Mouse (Mus musculus): ENCODE results near the gene Pgm5. TPM values are rescaled to one million over a fixed set of nuclear protein-coding genes. Genes with fewer than 3 reads are reported as not detected.
A peak's percentile ranks its signal among the peaks of the same experiment; 100 is the strongest.
"Not testable (repeated sequence)": the region's sequence is repeated elsewhere in the genome, so short reads cannot be mapped to it uniquely, and the experiment has no call there.

The Pgm5 gene
- polyA plus RNA-seq, 1 experiment from 2014 or later = 1.2 TPM

- peaks cover 26% of the 10 kb centered on the region for H3K4me1 ChIP-seq
- no peak overlapping the region for H3K4me2 ChIP-seq
- H3K9ac ChIP-seq (replicated peaks) = no peak overlapping the region
- no peak overlapping the region for H3K27ac ChIP-seq (replicated peaks)
- no peaks in the 10 kb centered on the region for H3K36me3 ChIP-seq
- H3K4me3 ChIP-seq (replicated peaks) = no peak overlapping the region
- under 1% methylated on average over 20 of the region's 20 CpGs for WGBS
- peaks cover 78% of the 10 kb centered on the region for H3K27me3 ChIP-seq (replicated peaks)
- no peak for ATAC-seq (ENCODE audit: low FRiP score)
- H3K9me3 ChIP-seq (replicated peaks) = no peaks in the 10 kb centered on the region
Observed at GRCm38 (mm10) chr19:24897896-24898736, 36.5 kb upstream of the Pgm5 start.

- ATAC-seq (ENCODE audit: low FRiP score) = no peak
- no peaks in the 10 kb centered on the region for H3K9me3 ChIP-seq (replicated peaks)
- H3K36me3 ChIP-seq = no peaks in the 10 kb centered on the region
- peak overlapping the region; percentile 32 for H3K4me2 ChIP-seq
- H3K9ac ChIP-seq (replicated peaks) = no peak overlapping the region
- under 1% methylated on average over 57 of the region's 57 CpGs for WGBS
- H3K27me3 ChIP-seq (replicated peaks) = peaks cover 69% of the 10 kb centered on the region
- no peak overlapping the region for H3K27ac ChIP-seq (replicated peaks)
- no peak overlapping the region; the same call in 1 of the 2 replicates for H3K4me3 ChIP-seq (replicated peaks)
- peaks cover 26% of the 10 kb centered on the region for H3K4me1 ChIP-seq
Observed at GRCm38 (mm10) chr19:24897006-24897895, 35.6 kb upstream of the Pgm5 start.

DNA sequence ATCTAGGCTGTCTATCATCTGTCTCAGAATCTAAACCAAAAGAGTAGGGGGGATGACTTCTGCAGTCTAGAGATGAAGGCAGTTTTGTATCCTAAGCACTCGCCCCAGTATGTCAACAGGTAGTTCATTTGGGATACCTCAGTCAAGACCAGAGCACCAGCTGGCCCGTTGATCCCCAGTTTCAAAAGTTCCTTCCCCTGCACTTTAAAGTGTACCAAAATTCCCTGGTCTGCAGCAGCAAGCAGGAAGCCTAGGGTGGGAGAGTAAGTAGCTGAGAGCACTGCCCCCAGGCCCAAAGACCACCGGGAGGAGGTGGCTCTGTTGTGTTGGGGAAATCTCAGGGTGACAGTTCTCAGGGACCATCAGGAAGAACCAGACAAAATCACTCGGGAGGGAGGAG lies 34.9 kb upstream of the Pgm5 start:
- Histone ChIP-seq H3K4me3 (replicated peaks) (no peak overlapping the region), H3K4me2 (no peak overlapping the region), H3K9me3 (replicated peaks) (no peaks in the 10 kb centered on the region), H3K27me3 (replicated peaks) (peaks cover 62% of the 10 kb centered on the region), H3K27ac (replicated peaks) (no peak overlapping the region), H3K36me3 (no peaks in the 10 kb centered on the region), H3K9ac (replicated peaks) (no peak overlapping the region), H3K4me1 (peaks cover 26% of the 10 kb centered on the region)
- WGBS = 11% methylated on average over 4 of the region's 4 CpGs
- ATAC-seq (ENCODE audit: low FRiP score) = no peak

DNA sequence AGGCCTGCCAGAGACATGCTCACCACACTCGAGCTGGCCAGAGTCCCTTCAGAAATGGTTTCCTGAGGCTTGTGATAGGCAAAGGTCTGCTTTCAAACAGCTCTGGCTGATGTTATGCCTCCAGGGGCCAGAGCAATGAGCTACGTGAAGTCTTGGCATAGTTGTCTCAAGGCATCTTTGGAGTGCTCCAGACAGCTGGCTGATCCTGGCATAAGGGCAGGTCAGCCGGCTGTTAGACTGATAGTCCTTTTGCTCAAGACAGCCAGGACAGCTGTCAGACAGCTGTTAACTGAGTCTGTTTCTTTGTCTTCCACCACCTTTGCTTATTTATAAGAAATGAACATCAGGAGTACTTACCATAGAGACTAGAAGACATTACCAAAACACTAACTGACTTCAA lies 25.2 kb upstream of the Pgm5 start:
- no peak overlapping the region for H3K27ac ChIP-seq (replicated peaks)
- no peaks in the 10 kb centered on the region for H3K4me1 ChIP-seq
- H3K9ac ChIP-seq (replicated peaks) = no peak overlapping the region
- no peaks in the 10 kb centered on the region for H3K9me3 ChIP-seq (replicated peaks)
- no peaks in the 10 kb centered on the region for H3K36me3 ChIP-seq
- WGBS = 82% methylated on average over 3 of the region's 3 CpGs
- H3K4me3 ChIP-seq (replicated peaks) = no peak overlapping the region
- ATAC-seq (ENCODE audit: low FRiP score) = no peak
- H3K27me3 ChIP-seq (replicated peaks) = peaks cover 20% of the 10 kb centered on the region; the same call in 1 of the 2 replicates
- H3K4me2 ChIP-seq = no peak overlapping the region

DNA sequence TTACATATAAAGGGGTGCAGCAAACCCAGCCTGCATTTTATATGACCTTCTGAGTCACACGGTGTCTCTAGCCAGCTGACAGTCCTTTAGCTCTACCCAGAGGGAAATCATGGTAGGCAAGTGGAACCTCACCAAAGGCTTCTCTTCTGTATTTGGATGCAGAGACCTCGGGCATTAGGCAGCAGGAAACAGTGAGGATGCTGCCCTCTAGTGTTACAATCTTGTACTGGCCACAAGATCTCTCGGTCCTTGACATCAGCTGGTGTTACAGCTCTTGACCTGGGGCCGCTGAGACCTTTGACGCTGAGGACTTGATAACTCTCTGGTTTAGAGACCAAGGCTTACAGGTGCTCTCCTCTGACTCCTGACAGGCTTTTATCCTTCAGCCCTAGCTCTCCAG lies 23.8 kb upstream of the Pgm5 start:
- Histone ChIP-seq H3K4me1 (no peaks in the 10 kb centered on the region), H3K27me3 (replicated peaks) (peaks cover 20% of the 10 kb centered on the region; the same call in 1 of the 2 replicates), H3K9me3 (replicated peaks) (no peaks in the 10 kb centered on the region), H3K4me2 (no peak overlapping the region), H3K4me3 (replicated peaks) (no peak overlapping the region), H3K9ac (replicated peaks) (no peak overlapping the region), H3K27ac (replicated peaks) (no peak overlapping the region), H3K36me3 (no peaks in the 10 kb centered on the region)
- peak; percentile 69; the same call in 1 of the 2 replicates for ATAC-seq (ENCODE audit: low FRiP score)
- 9% methylated on average over 5 of the region's 5 CpGs for WGBS

DNA sequence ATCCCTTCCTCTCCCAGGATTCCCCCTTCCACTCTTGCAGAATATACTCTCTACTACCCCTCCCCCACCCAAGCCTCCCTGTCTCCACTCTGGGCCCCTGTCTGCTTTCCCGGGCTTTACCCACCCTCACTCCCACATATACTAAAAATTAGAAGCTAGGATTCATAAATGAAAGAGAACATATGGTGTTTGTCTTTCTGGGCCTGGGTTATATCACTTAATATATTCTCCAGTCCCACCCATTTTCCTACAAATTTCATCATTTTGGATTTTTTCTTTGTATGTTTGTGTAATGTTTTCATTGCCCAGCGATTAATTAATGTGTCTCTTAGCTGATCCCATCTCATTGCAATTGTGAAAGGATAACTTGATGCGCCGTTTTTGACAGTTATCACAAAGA lies 19.6 kb upstream of the Pgm5 start:
- no peak for ATAC-seq (ENCODE audit: low FRiP score)
- Histone ChIP-seq H3K4me1 (no peaks in the 10 kb centered on the region), H3K4me2 (no peak overlapping the region), H3K27me3 (replicated peaks) (peaks cover 11% of the 10 kb centered on the region; the same call in 1 of the 2 replicates), H3K36me3 (no peaks in the 10 kb centered on the region), H3K9me3 (replicated peaks) (no peaks in the 10 kb centered on the region), H3K27ac (replicated peaks) (no peak overlapping the region), H3K4me3 (replicated peaks) (no peak overlapping the region), H3K9ac (replicated peaks) (no peak overlapping the region)
- 80% methylated on average over 4 of the region's 4 CpGs for WGBS

GRCm38 (mm10) chr19:24875129-24875870 lies 13.6 kb upstream of the Pgm5 start, which contains the start of gene Gm10053:
Gene Gm10053, plus strand, starts transcription at chr19:24875686.
- H3K36me3 ChIP-seq; H3K4me1 ChIP-seq; H3K4me2 ChIP-seq; H3K4me3 ChIP-seq (replicated peaks); H3K27ac ChIP-seq (replicated peaks); H3K9me3 ChIP-seq (replicated peaks); H3K27me3 ChIP-seq (replicated peaks); ATAC-seq (ENCODE audit: low FRiP score); H3K9ac ChIP-seq (replicated peaks): not testable (repeated sequence)
- 85% methylated on average over 23 of the region's 26 CpGs for WGBS

- 59% methylated on average over 2 of the region's 2 CpGs for WGBS
- ATAC-seq (ENCODE audit: low FRiP score) = no peak
Observed at GRCm38 (mm10) chr19:24873873-24874272, 12.2 kb upstream of the Pgm5 start.

GRCm38 (mm10) chr19:24871037-24871635 lies 9.5 kb upstream of the Pgm5 start:
- Histone ChIP-seq H3K27ac (replicated peaks) (no peak overlapping the region), H3K4me2 (peak overlapping the region; percentile 80), H3K9me3 (replicated peaks) (no peaks in the 10 kb centered on the region), H3K4me3 (replicated peaks) (peak overlapping the region; percentile 42), H3K27me3 (replicated peaks) (peaks cover 9% of the 10 kb centered on the region), H3K36me3 (no peaks in the 10 kb centered on the region), H3K9ac (replicated peaks) (peak overlapping the region; percentile 55), H3K4me1 (peaks cover 5% of the 10 kb centered on the region; the same call in 1 of the 2 replicates)
- ATAC-seq (ENCODE audit: low FRiP score) = peak; percentile 84
- 14% methylated on average over 18 of the region's 18 CpGs for WGBS

More at GRCm38 (mm10) chr19:24873873-24874272, 12.2 kb upstream of the Pgm5 start:
- Histone ChIP-seq H3K27ac (replicated peaks) (no peak overlapping the region), H3K27me3 (replicated peaks) (peaks cover 9% of the 10 kb centered on the region), H3K4me2 (no peak overlapping the region), H3K9ac (replicated peaks) (no peak overlapping the region), H3K36me3 (no peaks in the 10 kb centered on the region), H3K4me1 (peaks cover 5% of the 10 kb centered on the region; the same call in 1 of the 2 replicates), H3K9me3 (replicated peaks) (no peaks in the 10 kb centered on the region), H3K4me3 (replicated peaks) (no peak overlapping the region)

GRCm38 (mm10) chr19:24865436-24865835 lies 3.8 kb upstream of the Pgm5 start:
- no peak overlapping the region for H3K4me2 ChIP-seq
- H3K27ac ChIP-seq (replicated peaks) = no peak overlapping the region
- peaks cover 28% of the 10 kb centered on the region for H3K27me3 ChIP-seq (replicated peaks)
- no peak for ATAC-seq (ENCODE audit: low FRiP score)
- H3K4me3 ChIP-seq (replicated peaks) = no peak overlapping the region
- WGBS = 88% methylated on average over 9 of the region's 9 CpGs
- H3K4me1 ChIP-seq = peaks cover 10% of the 10 kb centered on the region
- H3K9me3 ChIP-seq (replicated peaks) = no peaks in the 10 kb centered on the region
- no peak overlapping the region for H3K9ac ChIP-seq (replicated peaks)
- no peaks in the 10 kb centered on the region for H3K36me3 ChIP-seq

DNA sequence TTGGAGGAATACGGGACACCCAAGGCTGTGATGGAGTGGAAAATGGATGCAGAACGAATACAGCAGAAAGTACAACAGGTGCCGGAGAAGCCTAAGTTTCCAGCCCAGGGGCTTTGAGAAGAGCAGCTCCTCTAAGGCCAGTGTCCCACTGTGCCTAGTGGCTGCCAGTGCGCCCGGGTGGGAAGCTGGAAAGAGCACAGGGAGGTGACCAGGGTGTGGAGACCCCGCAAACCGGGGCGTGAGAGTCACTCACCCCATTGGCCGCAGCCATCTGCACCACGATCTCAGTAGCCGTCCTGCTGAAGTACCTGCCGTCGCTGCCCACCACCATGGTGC lies 411 bp downstream of the Pgm5 start:
- Histone ChIP-seq H3K4me1 (peaks cover 10% of the 10 kb centered on the region), H3K9me3 (replicated peaks) (no peaks in the 10 kb centered on the region), H3K9ac (replicated peaks) (peak overlapping the region; percentile 20), H3K27me3 (replicated peaks) (peaks cover 32% of the 10 kb centered on the region), H3K36me3 (no peaks in the 10 kb centered on the region), H3K27ac (replicated peaks) (no peak overlapping the region), H3K4me2 (peak overlapping the region; percentile 59), H3K4me3 (replicated peaks) (peak overlapping the region; percentile 44)
- 18% methylated on average over 13 of the region's 13 CpGs for WGBS
- no peak for ATAC-seq (ENCODE audit: low FRiP score)
